Mouse (Mus musculus) spleen, postnatal 10 days (tissue): ENCODE results near the gene Eddm3b.
A peak's percentile ranks its signal among the peaks of the same experiment; 100 is the strongest.
"Not testable (repeated sequence)": the region's sequence is repeated elsewhere in the genome, so short reads cannot be mapped to it uniquely, and the experiment has no call there.

Experiments used
- DNase-seq, 2 experiments: peaks; one replicate each; pipeline ENCODE4 v3.0.0; 2021 to 2022; ENCODE audit warnings: low spot score in 2 of 2

Eddm3b gene

GRCm38 (mm10) chr14:51143287-51143686 is 29.1 kb downstream of the Eddm3b start:
- no peak for DNase-seq

- DNase-seq = peak in 1 of 2 experiments; percentile 33
Measured at GRCm38 (mm10) chr14:51143937-51144336, 29.7 kb downstream of the Eddm3b start.

GRCm38 (mm10) chr14:51144451-51144850 is 30.2 kb downstream of the Eddm3b start:
- DNase-seq = no peak

GRCm38 (mm10) chr14:51145521-51145920 is 31.3 kb downstream of the Eddm3b start:
- no peak for DNase-seq

- no peak for DNase-seq
Measured at GRCm38 (mm10) chr14:51146685-51147084, 32.5 kb downstream of the Eddm3b start, which contains the start of gene Rnase1. TSS of gene Rnase1 (minus strand) at chr14:51146785.

GRCm38 (mm10) chr14:51148006-51148405 is 33.8 kb downstream of the Eddm3b start:
- no peak for DNase-seq

GRCm38 (mm10) chr14:51149164-51149563 is 34.9 kb downstream of the Eddm3b start:
- no peak for DNase-seq

GRCm38 (mm10) chr14:51150206-51150831 is 36.1 kb downstream of the Eddm3b start:
- no peak for DNase-seq

GRCm38 (mm10) chr14:51152249-51152870 is 38.1 kb downstream of the Eddm3b start:
- DNase-seq = no peak

- DNase-seq = no peak
Measured at GRCm38 (mm10) chr14:51156056-51156735, 42.0 kb downstream of the Eddm3b start.

- DNase-seq = no peak
Measured at GRCm38 (mm10) chr14:51156736-51157068, 42.5 kb downstream of the Eddm3b start.

- DNase-seq = no peak
Measured at GRCm38 (mm10) chr14:51157072-51157471, 42.8 kb downstream of the Eddm3b start.

GRCm38 (mm10) chr14:51161976-51162375 is 47.8 kb downstream of the Eddm3b start, which contains the start of gene Rnase2b:
TSS of gene Rnase2b (plus strand) at chr14:51162260.
- not testable (repeated sequence) for DNase-seq

GRCm38 (mm10) chr14:51163323-51163722 is 49.1 kb downstream of the Eddm3b start:
- DNase-seq = not testable (repeated sequence)

GRCm38 (mm10) chr14:51165435-51165834 is 51.2 kb downstream of the Eddm3b start:
- no peak for DNase-seq

- DNase-seq = no peak
Measured at GRCm38 (mm10) chr14:51166068-51166467, 51.8 kb downstream of the Eddm3b start.
